Mouse (Mus musculus) adrenal gland, adult 2 months (tissue): ENCODE results near the gene Trim8. TPM values are rescaled to one million over a fixed set of nuclear protein-coding genes. Genes with fewer than 3 reads are reported as not detected.

Experiments used
- DNase-seq: peaks from one replicate; pipeline ENCODE4 v3.0.0; 2021
- polyA plus RNA-seq: library from polyadenylated mRNA; depleted of rRNA; stranded (reverse); fragments of >200 nt; gene quantifications from 2 replicates; pipeline ENCODE4 v1.2.3, GENCODE M21; 2012
- total RNA-seq, 2 experiments: library from RNA; stranded (reverse); gene quantifications; 2 replicates each; pipeline ENCODE4 v1.2.3; 2021

Trim8 gene
- total and polyA plus RNA-seq, 3 experiments: 38.0 to 66.4 (median 66.1) TPM

DNA sequence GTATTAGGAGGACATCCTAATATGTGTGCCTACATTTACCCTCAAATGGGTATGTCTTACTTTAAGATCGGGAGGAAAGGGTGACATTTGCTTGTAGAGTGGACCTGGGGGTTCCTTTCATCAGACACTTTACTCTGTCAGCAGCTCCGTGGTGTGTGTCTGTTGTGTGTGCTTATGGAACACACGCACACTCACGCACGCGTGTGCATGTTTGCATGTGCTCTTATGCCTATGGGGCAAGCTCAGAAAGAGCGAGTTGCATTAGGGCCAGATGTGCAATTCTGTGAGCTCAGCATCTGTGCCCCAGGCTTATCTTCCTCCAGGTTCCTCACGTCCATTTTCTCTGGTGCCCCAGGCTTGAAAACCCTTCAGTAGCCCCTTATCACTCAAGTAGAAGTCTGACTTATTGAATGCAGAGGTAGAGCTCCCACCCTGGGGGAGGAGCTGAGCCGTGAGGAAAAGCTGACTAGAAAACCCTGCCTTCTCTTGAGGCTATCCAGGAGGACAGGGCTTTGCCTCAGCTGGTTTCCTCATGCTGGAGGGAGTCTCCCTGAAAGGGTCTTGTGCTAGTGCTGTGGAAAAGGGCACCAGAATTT is 3.4 kb downstream of the Trim8 start:
- DNase-seq: no peak

DNA sequence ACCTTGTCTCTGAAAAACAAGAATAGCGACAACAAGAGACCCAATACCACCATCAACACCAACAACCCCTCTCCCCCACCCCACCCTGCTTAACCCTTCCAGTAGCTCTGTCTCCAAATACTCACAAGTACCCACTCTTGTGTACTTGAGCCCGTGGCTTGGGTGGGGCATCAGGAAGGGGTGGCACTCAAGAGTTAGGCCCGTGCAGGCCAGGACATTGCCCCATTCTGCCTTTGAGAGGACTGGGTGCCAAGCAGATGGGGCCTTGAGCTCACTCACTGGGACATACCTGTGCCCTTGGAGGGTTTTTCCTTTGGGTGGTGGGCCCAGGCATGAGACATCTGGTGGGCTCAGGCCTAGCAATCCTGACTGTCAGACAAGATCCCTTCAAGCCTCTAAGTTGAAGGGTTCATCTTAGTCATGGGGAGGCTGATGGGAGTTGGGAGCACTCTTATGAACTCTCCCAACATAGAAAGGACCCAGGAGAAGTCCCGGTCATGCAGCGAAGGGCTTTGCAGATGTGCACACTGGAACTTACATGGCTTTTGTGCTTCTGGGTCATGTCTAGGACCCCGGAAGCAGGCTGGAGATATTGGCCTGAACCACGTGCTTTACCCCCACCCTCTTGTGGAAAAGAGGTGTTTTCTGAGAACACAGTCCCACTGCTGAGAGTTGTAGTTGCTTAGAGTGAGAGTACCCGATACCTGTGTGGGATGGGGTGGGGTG is 4.3 kb downstream of the Trim8 start:
- no peak for DNase-seq

DNA sequence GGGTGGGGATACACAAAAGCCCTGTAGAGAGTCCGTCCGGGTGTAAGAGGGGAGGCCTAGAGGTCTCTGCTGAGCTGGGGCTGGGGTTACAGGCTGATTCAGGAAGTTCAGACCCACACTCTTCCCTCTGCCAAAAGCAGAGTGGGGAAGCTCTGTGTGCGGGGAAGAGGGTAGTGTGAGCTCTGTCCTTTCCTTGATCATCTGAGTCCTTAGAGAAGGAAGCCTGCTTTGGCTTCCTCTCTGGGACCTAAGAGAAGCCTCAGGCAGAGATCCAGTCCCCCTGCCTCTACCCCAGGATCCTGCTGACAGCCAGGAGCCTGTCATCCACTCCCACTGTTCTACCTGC is 4.8 kb downstream of the Trim8 start:
- peak; percentile 10 for DNase-seq

DNA sequence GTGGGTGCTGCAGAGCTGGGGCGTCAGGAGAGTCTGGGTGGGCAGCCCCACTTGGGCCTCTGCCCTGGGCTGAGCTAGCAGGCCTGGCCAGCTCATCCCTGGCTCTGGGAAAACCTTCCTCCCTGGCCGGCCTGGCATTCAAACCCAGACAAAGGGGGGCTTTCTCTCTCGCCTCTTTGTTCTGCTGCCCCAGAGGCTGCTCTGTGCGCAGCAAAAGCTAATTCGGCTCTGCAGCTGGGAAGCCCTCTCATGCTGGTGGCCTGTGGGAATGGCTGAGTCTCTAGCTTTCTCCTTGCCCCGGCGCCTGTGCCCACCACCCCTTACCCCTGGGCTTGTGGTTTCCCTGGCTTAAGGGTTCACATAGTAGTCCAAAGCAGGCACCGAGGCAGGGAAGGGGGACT is 5.7 kb downstream of the Trim8 start:
- DNase-seq: peak; percentile 15

DNA sequence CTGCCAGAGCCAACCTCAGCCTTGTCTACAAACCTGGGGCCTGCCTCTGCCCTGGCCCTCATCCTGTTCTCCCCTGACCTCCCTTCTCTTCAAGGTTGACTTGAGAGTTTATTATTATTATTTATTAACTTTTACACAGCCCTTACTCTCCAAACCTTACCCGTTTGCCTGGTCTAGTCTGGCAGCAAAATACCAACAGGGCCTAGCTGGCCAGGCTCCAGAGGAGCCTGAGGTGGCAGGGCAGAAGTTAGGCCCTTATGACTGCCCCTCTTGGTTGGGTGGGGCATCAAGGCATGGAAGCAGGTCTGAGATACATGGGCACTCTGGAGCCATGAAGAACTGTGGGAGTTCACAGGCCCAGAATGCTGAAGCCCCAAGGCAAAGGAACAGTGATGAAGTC is 6.3 kb downstream of the Trim8 start:
- peak; percentile 37 for DNase-seq

DNA sequence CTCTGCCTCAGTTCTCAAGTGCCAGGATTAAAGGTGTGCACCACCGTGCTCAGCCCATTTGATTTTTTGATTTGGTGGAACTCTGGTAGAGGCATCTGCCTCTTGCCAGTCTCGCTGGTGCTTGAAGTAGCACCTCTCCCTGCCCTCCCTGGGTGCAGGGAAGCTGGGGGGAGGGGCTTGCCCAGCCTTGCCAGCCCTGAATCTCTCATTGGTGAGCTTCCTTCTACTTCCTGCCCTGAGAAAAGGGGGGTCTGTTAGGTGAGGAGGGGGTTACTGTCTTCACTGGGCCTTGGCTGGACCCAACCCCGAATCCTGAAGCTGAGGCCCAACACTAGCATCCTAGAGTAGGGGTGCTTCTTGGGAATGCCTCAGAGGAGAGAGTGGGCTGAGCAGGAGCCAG is 7.2 kb downstream of the Trim8 start:
- DNase-seq: no peak

DNA sequence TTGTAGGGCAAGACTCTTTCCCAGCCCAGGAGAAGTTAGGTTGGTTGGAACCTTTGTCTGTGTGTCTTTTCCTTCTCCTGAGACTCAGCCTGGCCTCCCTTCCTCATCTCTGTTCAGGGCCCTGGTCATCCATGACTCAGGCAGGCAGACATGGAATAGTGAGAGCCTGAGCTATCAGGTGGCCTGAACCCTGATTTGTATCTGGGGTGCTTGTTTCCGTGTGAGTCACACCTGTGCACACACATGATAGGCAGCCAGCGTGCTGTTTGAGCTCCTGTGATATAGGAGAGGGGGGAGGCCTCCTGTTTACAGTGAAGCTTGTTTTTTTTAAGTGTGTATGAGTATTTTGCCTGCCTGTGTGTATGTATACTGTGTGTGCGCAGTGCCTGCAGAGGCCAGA is 7.7 kb downstream of the Trim8 start:
- peak; percentile 59 for DNase-seq

DNA sequence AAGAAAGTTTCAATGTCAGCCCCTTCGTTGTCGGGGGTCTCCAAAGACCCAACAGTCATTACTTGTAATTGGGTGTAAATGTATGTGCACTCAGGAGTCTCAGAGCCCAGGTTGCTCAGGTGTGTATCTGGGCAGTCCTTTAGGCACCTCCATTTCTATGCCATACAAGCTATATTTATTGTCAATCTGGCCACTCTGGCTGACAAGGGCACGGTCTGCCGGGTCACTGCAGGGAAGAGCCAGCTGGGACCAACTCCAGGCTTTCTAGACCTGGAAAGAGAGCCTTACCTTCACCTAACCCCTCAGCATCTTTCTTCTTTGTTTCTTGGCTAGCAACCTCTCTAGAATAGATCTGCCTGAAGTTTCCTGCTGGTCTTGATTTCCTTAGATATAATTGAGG is 8.2 kb downstream of the Trim8 start:
- DNase-seq: peak; percentile 7

DNA sequence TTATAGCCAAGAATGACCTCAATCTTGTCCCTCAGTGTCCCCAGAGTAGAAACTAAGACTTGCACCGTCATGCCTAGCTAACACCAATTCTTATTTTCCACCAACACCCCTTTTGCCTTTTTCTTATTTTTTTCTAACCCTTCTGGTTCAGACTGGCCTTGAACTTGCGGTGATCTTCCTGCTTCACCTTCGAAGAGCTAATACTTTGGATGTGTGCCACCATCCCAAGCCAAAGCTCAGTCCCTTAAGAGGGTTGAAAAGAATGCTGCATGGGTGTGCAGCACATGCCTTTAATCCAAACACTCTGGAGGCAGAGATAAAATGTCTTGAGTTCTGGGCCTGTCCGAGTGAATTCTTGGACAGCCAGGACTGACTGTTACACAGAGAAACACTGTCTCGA is 8.9 kb downstream of the Trim8 start:
- DNase-seq: peak; percentile 48

DNA sequence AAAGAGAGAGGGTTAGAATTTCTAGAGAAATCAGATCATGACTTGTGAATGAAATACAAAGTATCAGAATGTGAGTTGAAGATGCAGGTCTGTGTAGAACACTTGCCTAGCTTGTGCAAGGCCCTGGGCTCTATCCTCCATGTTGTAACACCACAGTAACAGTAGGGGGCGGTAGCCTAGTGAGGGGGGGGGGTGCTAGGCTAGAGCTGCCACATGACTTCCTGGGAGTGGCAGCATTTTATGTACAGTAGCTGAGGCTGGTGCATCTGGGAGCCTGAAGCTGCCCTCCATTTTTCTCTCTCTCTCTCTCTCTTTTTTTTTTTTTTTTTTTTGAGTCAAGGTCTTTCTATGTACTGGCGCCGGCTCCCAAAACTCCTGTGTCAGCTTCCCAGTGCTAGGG is 9.3 kb downstream of the Trim8 start:
- DNase-seq: peak; percentile 27

DNA sequence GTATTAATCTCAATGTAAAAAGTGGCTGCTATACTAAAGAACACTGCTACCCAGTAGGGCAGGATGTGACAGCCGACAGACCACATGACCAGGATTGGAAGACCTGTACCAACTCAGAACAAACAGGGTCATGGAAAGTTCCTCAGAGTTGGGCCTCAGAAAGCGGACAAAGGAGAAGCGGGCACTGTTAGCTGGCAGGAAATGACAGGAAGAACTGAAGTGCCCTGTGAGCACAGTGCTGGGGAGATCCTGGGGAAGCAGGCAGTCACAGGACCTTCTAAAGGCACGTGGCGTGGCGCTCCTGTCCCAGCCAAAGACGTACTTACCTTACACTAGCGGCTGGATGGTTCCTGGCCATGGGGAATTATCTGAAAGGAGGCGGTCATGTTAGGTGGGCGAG is 9.8 kb downstream of the Trim8 start:
- peak; percentile 63 for DNase-seq

DNA sequence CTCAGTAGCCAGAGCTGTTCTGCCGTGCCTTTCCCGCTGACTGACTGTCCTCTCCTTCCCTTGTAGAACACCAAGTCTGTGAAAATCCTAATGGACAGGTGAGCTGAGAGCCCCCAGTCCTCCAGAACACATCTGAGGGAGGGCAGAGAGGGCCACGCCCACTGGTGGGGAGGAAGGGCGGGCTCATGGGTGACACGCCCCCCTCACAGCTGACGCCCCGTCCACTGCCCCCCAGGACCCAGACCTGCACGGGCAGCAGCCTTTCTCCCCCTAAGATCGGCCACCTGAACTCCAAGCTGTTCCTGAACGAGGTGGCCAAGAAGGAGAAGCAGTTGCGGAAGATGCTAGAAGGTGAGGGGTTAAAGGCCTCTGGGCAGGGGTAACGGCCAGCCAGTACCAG is 12.9 kb downstream of the Trim8 start:
- DNase-seq: peak; percentile 14

DNA sequence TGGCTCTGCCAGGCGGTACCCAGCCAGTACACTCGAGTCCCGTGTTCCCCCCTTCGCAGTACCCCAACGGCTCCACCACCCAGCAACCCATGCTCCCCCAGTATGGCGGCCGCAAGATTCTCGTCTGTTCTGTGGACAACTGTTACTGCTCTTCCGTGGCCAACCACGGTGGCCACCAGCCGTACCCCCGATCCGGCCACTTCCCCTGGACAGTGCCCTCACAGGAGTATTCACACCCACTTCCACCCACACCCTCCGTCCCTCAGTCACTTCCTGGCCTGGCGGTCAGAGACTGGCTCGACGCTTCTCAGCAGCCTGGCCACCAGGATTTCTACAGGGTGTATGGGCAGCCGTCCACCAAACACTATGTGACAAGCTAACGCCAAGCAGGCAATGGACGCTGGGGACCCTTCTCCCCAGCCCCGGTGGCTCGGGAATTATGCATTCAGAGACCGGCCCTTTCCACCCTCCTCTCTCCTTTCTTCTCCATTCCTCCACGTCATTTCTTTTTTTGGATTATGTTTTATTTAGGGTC is 13.9 kb downstream of the Trim8 start:
- peak; percentile 12 for DNase-seq

DNA sequence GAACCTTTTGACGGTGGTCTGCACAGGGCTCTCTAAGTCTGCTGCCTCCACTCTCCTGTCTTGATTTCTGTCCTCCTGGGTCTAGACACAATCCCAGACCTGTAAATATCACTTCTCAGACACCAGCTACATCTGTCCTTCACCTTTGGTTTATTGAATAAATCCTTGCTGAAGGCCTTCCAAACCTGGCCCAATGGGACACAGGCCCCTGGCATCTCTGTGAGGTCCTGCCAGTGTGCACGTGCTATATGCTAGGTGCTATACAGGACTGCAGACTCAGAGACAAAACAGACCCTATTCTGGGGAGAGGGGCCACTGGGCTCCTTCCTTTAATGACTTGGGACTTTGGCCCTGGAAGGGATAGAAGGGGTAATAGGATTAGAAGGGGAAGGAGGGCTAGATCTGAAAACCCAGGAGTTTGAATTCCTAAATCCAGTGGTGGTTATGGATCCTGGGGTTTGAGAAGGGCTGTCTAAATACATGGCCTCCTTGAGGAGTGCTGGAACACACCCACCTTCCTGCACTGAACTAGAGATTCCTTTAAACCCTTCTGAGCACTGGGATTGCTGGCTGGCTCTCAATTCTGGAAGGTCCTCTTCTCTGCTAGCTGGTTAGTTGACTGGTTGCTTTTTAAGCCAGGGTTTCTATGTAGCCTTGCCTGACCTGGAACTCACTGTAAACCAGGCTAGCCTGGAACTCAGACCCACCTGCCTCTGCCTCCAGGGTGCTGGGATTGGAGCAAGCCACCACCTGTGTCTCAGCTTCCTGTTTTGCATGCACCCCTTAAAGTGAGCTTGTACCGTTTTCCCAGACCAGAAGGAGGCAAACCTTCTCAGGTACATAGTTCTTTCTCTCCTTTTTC is 15.4 kb downstream of the Trim8 start:
- peak; percentile 44 for DNase-seq

DNA sequence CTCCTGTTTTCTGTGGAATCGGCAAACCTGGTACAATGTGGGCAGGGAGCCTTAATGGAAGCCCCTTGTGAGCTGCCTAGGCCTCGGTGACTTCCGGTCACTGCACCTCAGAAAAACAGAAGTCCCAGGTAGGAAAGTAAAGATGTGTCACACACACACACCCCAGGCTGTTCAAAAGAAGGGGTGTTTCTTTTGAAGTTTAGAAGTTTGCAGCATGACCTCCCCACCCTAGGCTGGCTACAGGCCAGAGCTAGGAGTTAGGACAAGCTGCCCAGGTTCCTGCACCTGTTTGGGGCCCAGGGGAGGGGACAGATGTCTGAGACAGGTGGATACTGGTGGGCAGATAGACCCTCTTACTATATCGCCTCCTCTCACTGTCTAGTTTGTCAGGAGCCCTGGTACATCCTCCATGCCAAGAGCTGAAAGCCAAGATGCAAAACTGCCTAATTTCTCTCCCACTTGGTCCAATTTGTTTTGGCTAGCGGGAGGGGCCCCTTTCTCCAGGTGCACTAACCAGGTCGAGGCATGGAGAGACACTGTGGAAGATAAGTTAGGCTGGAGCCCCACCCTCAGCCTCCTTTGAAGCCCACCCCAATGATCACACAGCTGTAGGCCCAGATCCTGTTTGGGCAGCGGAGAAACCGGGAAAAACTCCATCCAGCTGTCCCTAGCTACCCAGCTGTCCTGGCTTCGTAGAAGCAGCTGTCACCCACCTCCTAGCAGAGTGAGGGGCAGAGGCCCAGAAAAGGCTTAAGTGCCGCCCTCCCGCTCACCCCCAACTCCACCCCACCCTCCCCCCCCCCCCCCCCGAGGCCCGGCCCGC is 16.2 kb downstream of the Trim8 start:
- peak; percentile 30 for DNase-seq

DNA sequence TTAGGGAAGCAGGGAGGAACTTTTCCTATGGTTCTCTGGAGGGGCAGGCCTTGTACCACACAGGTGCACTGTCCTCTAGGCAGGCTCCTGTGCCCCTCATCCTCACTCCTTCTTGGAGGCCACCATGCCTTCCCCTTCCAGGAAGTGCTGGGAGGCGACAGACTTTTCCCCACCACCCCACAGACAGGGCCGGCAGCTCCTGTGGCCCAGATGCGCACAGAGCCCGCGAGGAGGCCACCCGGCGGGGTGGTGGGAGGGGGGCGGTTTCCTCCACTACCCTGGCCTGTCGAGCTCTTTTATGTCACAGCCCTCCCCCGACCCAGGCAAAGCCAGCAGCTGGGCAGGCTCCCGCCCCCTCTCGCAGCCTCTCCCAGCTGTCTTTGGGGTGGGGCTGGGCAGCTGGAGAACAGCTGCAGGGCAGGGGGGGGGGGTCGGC is 16.9 kb downstream of the Trim8 start:
- DNase-seq: peak; percentile 39

DNA sequence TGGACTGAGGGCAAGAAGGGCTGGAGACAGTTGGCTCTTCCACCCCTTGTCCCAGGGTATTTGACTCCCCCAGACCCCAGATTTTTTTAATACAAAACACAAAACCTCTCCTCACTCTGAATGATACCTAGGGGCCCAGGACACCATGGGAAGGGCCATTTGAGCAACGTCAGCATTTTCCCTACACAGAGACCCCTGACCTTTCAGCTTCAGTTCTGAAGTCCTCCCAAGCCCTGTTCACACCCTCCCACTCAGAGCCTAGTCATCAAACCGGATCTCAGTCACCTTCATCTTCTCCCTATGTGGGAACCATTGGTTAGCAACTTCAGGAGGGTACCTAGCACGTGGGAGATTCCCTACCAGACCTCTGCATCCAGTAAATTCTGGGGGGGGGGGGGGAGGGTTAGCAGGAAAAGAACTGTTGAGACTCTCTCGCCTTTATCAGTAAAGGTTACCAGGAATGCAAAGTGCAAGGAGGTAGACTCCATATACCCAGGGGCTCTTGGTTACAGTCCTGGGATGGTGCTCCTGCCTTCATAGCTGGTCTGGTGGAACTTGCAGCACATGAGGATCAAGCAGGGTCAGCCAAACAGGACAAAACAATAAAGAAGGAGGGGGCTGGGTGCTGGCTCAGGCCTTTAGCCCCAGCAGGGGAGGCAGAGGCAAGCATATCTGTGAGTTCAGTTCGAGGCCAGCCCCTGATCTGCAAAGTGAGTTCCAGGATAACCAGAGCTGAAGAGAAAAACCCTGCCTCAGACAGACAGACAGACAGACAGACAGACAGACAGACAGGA is 17.5 kb downstream of the Trim8 start:
- DNase-seq: no peak

DNA sequence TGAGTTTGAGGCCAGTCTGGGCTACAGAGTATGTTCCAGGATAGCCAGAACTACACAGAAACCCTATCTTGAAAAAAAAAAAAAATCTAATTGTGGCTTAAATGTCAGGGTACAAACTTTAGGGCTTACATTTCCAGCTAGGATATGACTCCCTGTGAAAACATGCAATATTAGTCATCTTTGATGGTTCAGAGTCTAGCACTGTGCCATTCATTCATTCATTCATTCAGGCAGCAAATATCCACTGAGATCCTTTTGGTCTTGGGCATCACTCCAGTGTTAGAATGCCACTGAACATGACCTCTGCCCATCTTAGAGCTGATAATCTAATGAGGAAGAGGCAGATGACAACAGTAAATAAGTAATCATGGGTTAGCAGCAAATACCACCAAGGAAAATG is 20.2 kb downstream of the Trim8 start:
- no peak for DNase-seq

DNA sequence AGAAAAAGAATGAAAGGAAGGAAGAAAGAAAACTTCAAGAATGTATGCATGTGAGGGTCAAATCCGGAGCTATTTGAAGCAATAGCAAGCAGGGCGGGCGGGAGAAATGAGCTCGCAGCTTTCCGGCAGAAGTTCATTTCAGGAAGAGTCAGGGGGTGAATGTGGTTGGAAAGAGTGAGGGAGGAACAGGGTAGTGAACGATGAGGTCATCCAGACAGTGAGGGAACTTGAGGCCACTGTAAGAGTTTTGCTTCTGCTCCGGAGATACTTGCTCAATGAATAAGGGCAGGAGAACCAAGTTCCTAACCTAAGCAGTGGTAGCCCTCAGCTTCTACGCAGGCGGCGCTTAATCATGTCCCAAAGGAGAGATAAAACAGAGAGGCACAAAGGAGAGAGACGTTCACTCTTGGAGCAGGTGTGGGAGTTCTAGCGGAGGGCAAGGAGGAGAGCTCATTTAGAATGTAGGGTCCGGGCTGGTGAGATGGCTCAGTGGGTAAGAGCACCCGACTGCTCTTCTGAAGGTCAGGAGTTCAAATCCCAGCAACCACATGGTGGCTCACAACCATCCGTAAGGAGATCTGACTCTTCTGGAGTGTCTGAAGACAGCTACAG is 21.0 kb downstream of the Trim8 start:
- peak; percentile 27 for DNase-seq

DNA sequence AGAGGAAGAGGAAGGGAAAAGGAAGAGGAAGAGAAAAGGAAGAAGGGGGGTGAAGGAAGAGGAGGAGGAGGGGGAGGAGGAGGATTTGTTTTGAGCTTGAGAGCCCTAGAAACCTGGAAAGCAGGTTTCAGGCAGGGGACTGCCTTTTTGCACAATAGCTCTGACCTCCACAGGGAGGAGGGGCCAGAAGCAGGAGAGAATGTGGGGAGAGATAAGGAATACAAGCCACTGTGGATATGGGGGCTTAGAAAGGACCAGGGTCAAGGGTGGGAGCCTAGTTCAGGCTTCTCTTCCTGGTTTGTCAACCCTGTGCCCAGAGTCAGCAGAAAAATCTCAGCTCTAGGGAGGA is 21.6 kb downstream of the Trim8 start:
- no peak for DNase-seq
